Mouse (Mus musculus) E14TG2a.4 (cell line): ENCODE measurements around the gene Foxc2.

Experiments
- H3K27me3 ChIP-seq: 2 replicates; pipeline ENCODE4 v1.6.1; 2014; ENCODE audit warnings: low read length, control low read depth; ENCODE audit not compliant: insufficient read depth
- H3K36me3 ChIP-seq: 2 replicates; pipeline ENCODE4 v1.6.1; 2014; ENCODE audit warnings: low read length, control low read depth; ENCODE audit not compliant: insufficient read depth
- H3K4me1 ChIP-seq: replicated peaks from 2 replicates; pipeline ENCODE4 v1.6.1; 2014; ENCODE audit warnings: low read depth, low read length, control low read depth
- H3K4me3 ChIP-seq: replicated peaks from 2 replicates; pipeline ENCODE4 v1.5.1; 2014; ENCODE audit warnings: mild to moderate bottlenecking, low read length
- H3K9me3 ChIP-seq: 2 replicates; pipeline ENCODE4 v1.6.1; 2014; ENCODE audit warnings: low read length, control low read depth
- CTCF ChIP-seq: conservative IDR thresholded peaks from 2 replicates; pipeline ENCODE4 v1.5.1; 2014; ENCODE audit warnings: low read length
- NANOG ChIP-seq: IDR thresholded peaks from 2 replicates; pipeline ENCODE4 v1.6.1; 2014; ENCODE audit warnings: borderline replicate concordance, low read length, mixed read lengths
- POU5F1 ChIP-seq: IDR thresholded peaks from 2 replicates; pipeline ENCODE4 v1.6.1; 2014; ENCODE audit warnings: low read length, borderline replicate concordance

Gene Foxc2

DNA sequence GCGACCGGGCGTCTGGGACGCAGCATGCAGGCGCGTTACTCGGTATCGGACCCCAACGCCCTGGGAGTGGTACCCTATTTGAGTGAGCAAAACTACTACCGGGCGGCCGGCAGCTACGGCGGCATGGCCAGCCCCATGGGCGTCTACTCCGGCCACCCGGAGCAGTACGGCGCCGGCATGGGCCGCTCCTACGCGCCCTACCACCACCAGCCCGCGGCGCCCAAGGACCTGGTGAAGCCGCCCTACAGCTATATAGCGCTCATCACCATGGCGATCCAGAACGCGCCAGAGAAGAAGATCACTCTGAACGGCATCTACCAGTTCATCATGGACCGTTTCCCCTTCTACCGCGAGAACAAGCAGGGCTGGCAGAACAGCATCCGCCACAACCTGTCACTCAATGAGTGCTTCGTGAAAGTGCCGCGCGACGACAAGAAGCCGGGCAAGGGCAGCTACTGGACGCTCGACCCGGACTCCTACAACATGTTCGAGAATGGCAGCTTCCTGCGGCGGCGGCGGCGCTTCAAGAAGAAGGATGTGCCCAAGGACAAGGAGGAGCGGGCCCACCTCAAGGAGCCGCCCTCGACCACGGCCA is 717 bp downstream of the Foxc2 start:
- Histone ChIP-seq H3K36me3 (no peaks in the 10 kb centered on the region), H3K9me3 (no peaks in the 10 kb centered on the region), H3K4me1 (peaks cover 25% of the 10 kb centered on the region), H3K27me3 (peaks cover 95% of the 10 kb centered on the region), H3K4me3 (peak overlapping the region; percentile 82)
- no peak for TF ChIP-seq CTCF

DNA sequence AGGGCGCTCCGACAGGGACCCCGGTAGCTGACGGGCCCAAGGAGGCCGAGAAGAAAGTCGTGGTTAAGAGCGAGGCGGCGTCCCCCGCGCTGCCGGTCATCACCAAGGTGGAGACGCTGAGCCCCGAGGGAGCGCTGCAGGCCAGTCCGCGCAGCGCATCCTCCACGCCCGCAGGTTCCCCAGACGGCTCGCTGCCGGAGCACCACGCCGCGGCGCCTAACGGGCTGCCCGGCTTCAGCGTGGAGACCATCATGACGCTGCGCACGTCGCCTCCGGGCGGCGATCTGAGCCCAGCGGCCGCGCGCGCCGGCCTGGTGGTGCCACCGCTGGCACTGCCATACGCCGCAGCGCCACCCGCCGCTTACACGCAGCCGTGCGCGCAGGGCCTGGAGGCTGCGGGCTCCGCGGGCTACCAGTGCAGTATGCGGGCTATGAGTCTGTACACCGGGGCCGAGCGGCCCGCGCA is 1.2 kb downstream of the Foxc2 start:
- Histone ChIP-seq H3K36me3 (no peaks in the 10 kb centered on the region), H3K4me3 (peak overlapping the region; percentile 82), H3K9me3 (no peaks in the 10 kb centered on the region), H3K4me1 (peaks cover 25% of the 10 kb centered on the region), H3K27me3 (peaks cover 95% of the 10 kb centered on the region)
- no peak for TF ChIP-seq POU5F1
- TF ChIP-seq CTCF: no peak
- TF ChIP-seq NANOG: no peak

DNA sequence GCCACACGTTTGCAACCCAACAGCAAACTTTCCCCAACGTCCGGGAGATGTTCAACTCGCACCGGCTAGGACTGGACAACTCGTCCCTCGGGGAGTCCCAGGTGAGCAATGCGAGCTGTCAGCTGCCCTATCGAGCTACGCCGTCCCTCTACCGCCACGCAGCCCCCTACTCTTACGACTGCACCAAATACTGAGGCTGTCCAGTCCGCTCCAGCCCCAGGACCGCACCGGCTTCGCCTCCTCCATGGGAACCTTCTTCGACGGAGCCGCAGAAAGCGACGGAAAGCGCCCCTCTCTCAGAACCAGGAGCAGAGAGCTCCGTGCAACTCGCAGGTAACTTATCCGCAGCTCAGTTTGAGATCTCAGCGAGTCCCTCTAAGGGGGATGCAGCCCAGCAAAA is 1.9 kb downstream of the Foxc2 start:
- TF ChIP-seq NANOG (no peak), POU5F1 (no peak), CTCF (no peak)
- peaks cover 95% of the 10 kb centered on the region for H3K27me3 ChIP-seq
- H3K4me3 ChIP-seq: peak overlapping the region; percentile 82; the same call in 1 of the 2 replicates

DNA sequence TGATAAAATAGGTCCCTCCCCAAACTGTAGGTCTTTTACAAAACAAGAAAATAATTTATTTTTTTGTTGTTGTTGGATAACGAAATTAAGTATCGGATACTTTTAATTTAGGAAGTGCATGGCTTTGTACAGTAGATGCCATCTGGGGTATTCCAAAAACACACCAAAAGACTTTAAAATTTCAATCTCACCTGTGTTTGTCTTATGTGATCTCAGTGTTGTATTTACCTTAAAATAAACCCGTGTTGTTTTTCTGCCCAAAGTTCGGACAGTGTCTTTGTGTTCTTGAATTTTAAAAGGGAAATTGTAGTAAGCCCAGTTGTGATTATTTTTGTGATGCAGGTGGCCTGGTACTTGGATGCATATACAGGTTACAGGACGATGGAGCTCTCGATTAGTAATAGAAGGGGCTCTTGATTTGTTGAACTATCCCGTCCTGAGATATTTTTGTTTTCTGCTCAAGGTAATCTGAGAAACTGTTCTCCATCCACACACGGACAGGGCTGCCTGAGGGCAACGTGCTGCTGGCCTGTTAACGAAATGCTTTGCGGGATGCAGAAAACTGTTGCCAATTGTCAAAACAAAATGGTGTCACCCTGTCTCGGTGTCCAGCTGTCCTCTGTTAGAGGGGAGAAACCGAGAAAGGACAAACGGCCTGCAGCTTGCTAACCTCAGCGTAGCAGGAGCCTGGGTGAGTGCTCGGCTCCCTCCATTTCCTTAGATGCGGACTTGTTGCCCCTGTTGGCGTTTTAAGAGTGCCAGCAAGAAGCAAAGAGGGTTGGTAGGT is 2.9 kb downstream of the Foxc2 start:
- peaks cover 97% of the 10 kb centered on the region for H3K27me3 ChIP-seq
- H3K4me1 ChIP-seq: peaks cover 27% of the 10 kb centered on the region
- TF ChIP-seq CTCF: no peak
- TF ChIP-seq POU5F1: no peak
- no peak for TF ChIP-seq NANOG
- no peak overlapping the region for H3K4me3 ChIP-seq
- no peaks in the 10 kb centered on the region for H3K36me3 ChIP-seq
- H3K9me3 ChIP-seq: peaks cover 9% of the 10 kb centered on the region

More for the DNA sequence above, 1.9 kb downstream of the Foxc2 start:
- peaks cover 30% of the 10 kb centered on the region for H3K4me1 ChIP-seq
- no peaks in the 10 kb centered on the region for H3K36me3 ChIP-seq
- peaks cover 3% of the 10 kb centered on the region for H3K9me3 ChIP-seq

DNA sequence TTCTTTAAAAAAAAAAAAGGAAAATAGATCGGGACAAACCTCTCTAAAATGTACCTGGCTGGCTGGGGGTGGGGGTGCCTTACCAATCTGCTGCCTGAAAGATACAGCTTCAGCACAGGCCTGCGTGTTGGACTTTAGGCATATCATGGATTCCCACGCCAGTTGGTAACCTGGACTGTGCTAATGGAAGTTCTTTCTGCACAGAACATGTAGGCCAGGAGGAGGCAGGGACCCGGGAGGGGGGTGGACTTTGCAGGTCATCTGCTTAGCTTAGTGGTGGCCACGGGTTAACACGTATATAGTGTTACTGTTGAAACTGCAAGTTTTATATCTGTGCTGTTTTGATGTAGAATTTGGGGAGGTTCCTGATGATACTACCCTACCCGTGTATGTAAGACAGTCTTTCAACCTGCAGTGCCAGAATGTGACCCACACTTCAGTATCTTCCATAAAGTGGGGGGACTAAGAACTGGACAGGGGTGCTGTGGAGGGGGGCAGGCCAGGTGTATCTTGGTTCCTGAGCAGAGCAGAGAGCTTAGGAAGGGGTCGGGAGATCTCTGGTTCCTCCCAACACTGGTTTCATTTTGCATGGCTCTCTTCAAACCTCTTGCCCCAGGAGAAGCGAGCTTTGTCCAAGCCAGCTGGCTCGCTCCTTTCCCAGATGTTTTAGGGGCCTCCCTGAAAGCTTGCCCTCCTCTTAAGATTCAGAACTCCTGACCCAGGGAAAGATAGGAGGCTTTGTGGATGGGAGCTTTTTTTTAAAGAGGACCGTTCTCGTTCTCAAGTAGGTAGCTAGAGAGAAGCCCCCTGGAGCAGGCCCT is 3.9 kb downstream of the Foxc2 start:
- H3K27me3 ChIP-seq: peaks cover 97% of the 10 kb centered on the region
- TF ChIP-seq CTCF (no peak), POU5F1 (no peak), NANOG (no peak)

DNA sequence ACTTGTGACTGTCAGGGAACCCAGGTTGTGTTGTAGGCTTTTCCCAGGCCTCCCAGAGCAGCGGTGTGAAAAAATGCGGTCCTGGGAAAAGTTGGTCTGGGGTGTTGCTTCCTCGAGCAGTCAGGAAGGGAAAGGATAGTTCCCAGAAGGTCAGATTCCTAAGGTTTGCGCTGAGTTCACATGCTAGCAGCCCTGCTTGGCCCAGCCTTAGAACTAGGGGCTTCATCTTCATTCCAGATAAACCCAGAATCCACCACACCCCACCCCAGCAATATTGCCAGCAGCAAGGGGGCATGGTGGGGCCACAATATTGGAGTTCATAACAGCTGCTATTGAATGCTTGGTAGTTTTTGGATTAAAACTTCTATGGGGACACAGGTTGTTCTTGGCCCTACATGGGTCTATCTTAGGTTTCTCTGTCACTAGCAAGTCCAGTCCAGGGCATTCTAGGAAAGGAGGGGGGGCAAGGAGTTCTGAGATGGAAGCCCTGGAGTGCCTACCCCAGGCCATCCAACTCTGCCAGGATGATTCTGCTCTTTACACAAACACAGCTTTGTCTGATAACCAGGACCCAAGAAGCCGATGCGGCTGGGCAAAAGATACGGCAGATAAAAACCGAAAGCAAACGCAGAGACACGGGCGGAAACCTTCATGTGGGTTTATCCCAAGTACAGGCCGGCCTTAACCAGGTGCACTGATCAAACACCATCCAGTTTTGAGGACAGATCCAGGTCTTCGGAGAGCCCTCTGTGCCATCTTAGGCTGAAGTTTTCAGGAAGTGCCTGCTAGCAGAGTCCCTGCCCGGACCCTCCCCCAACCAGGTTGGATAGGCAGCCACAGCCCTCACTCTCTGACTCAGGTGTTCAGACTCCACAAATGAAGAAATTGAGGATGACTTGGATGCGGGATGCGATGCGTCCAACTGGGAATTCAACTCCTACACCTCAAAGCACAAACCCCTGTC is 4.8 kb downstream of the Foxc2 start:
- Histone ChIP-seq H3K4me1 (peaks cover 34% of the 10 kb centered on the region), H3K27me3 (peaks cover 97% of the 10 kb centered on the region), H3K4me3 (no peak overlapping the region), H3K9me3 (peaks cover 9% of the 10 kb centered on the region), H3K36me3 (no peaks in the 10 kb centered on the region)
- no peak for TF ChIP-seq POU5F1

More for the DNA sequence above, 3.9 kb downstream of the Foxc2 start:
- Histone ChIP-seq H3K4me1 (peaks cover 33% of the 10 kb centered on the region), H3K9me3 (peaks cover 9% of the 10 kb centered on the region), H3K36me3 (no peaks in the 10 kb centered on the region), H3K4me3 (no peak overlapping the region)

DNA sequence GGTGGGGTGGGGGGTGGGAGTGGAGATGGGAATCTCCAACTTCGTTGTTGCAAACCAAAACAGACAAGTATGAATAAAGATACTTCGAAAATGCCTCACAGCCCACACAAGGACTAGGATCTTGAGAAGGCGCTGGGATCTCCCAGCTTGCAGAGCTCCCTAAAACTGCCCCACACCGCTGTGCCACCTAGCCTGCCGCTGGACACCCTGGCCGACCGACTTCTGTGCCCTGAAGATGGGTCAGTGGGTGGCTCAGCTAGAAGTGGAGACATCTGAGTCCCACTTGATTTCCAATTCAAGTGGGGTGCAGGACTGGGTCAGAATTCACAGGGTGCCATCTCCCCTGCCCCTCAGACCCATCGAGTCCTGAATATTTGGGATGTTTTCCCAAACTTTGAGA is 5.7 kb downstream of the Foxc2 start:
- Histone ChIP-seq H3K36me3 (no peaks in the 10 kb centered on the region), H3K4me3 (no peak overlapping the region), H3K4me1 (peaks cover 37% of the 10 kb centered on the region), H3K27me3 (peaks cover 99% of the 10 kb centered on the region), H3K9me3 (peaks cover 9% of the 10 kb centered on the region)
- TF ChIP-seq CTCF: no peak
- TF ChIP-seq NANOG: no peak
- TF ChIP-seq POU5F1: no peak

DNA sequence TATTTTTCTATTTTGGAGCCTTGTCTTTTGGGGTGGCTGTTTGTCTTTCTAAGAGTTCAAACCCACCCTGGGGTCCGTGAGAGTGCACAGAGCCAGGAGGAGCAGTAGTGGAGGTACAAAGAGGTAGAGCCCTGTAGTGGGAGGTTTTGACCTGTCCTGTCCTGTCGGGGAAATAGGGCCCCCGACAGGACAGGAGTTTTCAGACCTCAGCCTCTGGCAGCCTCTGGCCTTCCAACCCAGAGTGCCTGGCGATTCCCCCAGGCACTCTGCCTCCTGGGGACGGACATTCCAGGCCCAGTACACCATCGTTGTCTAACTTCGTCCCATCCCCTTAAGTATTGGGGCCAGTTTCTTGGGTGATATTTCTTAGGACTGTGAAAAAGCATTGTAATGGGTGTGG is 6.4 kb downstream of the Foxc2 start:
- Histone ChIP-seq H3K27me3 (peaks cover 99% of the 10 kb centered on the region), H3K4me1 (peaks cover 33% of the 10 kb centered on the region), H3K36me3 (no peaks in the 10 kb centered on the region), H3K4me3 (no peak overlapping the region), H3K9me3 (peaks cover 9% of the 10 kb centered on the region)
- no peak for TF ChIP-seq NANOG
- no peak for TF ChIP-seq CTCF
- TF ChIP-seq POU5F1: no peak
